Mouse (Mus musculus): ENCODE results near the gene Dtnbp1.

GRCm38 (mm10) chr13:44924042-44924441, 77.9 kb downstream of the Dtnbp1 start:
- TF ChIP-seq USF1 (IDR thresholded peaks at IDR 0.05; ENCODE audit: low read depth): no peak
- no peak for TF ChIP-seq MAX (IDR thresholded peaks at IDR 0.05; ENCODE audit: low read depth)
- TF ChIP-seq TCF12 (IDR thresholded peaks at IDR 0.05; ENCODE audit: insufficient read depth, poor library complexity, severe bottlenecking): no peak
- no peak for TF ChIP-seq POLR2AphosphoS2 (IDR thresholded peaks at IDR 0.05; ENCODE audit: insufficient read length, low read depth)
- no peak for TF ChIP-seq POLR2A (IDR thresholded peaks at IDR 0.05; ENCODE audit: insufficient read length, low read depth)
- no peak for TF ChIP-seq E2F4 (IDR thresholded peaks at IDR 0.05; ENCODE audit: insufficient read depth)
- no peak for TF ChIP-seq TCF3 (IDR thresholded peaks at IDR 0.05; ENCODE audit: insufficient read length, low read depth)
- no peak for TF ChIP-seq MYOG (IDR thresholded peaks at IDR 0.05; ENCODE audit: control insufficient read depth in 1 of 3, insufficient read depth in 1 of 3, insufficient read length in 2 of 3, low read depth in 2 of 3)
